Mouse (Mus musculus) spleen, adult 2 months (tissue): ENCODE data around the gene Slc22a8.

Experiments used
- CTCF ChIP-seq: fragments of 200-500 bp; IDR thresholded peaks from 2 replicates; pipeline ENCODE4 v1.5.1; 2011; ENCODE audit warnings: mild to moderate bottlenecking, inconsistent platforms; ENCODE audit not compliant: insufficient read depth, insufficient read length, insufficient replicate concordance; ENCODE audit errors: extremely low read depth
- POLR2A ChIP-seq: fragments of 200-500 bp; IDR thresholded peaks from 2 replicates; pipeline ENCODE4 v1.6.1; 2011; ENCODE audit warnings: low read depth, low read length, inconsistent platforms

DNA sequence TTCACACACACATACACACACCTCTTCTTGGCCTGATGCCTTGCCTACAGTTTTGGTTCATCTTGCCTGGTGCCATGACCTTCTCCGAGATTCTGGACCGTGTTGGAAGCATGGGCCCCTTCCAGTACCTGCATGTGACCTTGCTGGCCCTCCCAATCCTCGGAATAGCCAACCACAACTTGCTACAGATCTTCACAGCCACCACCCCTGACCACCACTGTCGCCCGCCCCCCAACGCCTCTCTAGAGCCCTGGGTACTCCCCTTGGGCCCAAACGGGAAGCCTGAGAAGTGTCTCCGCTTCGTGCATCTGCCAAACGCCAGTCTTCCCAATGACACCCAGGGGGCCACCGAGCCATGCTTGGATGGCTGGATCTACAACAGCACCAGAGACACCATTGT lies 2.8 kb downstream of the Slc22a8 start:
- TF ChIP-seq POLR2A: no peak
- no peak for TF ChIP-seq CTCF
